Mouse (Mus musculus): ENCODE results near the gene Ptpn20.

GRCm38 (mm10) chr14:33662080-33662479, 73.1 kb downstream of the Ptpn20 start:
- TF ChIP-seq GATA1 (IDR thresholded peaks at IDR 0.05; ENCODE audit: borderline replicate concordance, low read length) (no peak), FLI1 (IDR thresholded peaks at IDR 0.05; ENCODE audit: low read length) (no peak)

Data from megakaryocyte, embryonic 14.5 days (primary cell).